Mouse (Mus musculus) embryo, embryonic 11 days (tissue): ENCODE results near the gene Mgat4b.
A peak's percentile ranks its signal among the peaks of the same experiment; 100 is the strongest.

Experiments used
- DNase-seq: peaks from one replicate; pipeline ENCODE4 v3.0.0-alpha.2; 2015

Mgat4b gene

GRCm38 (mm10) chr11:50201590-50201989, 9.1 kb upstream of the Mgat4b start:
- no peak for DNase-seq

- DNase-seq: no peak
These were observed 7.3 kb upstream of the Mgat4b start for GRCm38 (mm10) chr11:50203302-50203827.

- no peak for DNase-seq
These were observed 5.3 kb upstream of the Mgat4b start for GRCm38 (mm10) chr11:50205434-50205833.

- DNase-seq: no peak
These were observed 4.7 kb upstream of the Mgat4b start for GRCm38 (mm10) chr11:50206037-50206436.

- DNase-seq: no peak
These were observed 3.3 kb upstream of the Mgat4b start for GRCm38 (mm10) chr11:50207344-50207743.

GRCm38 (mm10) chr11:50208039-50208438, 2.7 kb upstream of the Mgat4b start:
- DNase-seq: no peak

- DNase-seq: peak; percentile 92
These were observed 587 bp upstream of the Mgat4b start for GRCm38 (mm10) chr11:50210101-50210504.

- DNase-seq: no peak
These were observed 801 bp downstream of the Mgat4b start for GRCm38 (mm10) chr11:50211322-50212059.

- no peak for DNase-seq
These were observed 1.5 kb downstream of the Mgat4b start for GRCm38 (mm10) chr11:50212060-50212739.

GRCm38 (mm10) chr11:50212848-50213758, 2.4 kb downstream of the Mgat4b start:
- DNase-seq: no peak

- no peak for DNase-seq
These were observed 3.9 kb downstream of the Mgat4b start for GRCm38 (mm10) chr11:50214631-50215030.

- no peak for DNase-seq
These were observed 4.9 kb downstream of the Mgat4b start for GRCm38 (mm10) chr11:50215633-50216032.

- DNase-seq: no peak
These were observed 6.2 kb downstream of the Mgat4b start for GRCm38 (mm10) chr11:50216724-50217366.

GRCm38 (mm10) chr11:50217811-50218210, 7.1 kb downstream of the Mgat4b start:
- no peak for DNase-seq

GRCm38 (mm10) chr11:50219833-50220232, 9.1 kb downstream of the Mgat4b start:
- DNase-seq: no peak

GRCm38 (mm10) chr11:50222559-50223276, 12.0 kb downstream of the Mgat4b start:
- DNase-seq: no peak

GRCm38 (mm10) chr11:50223783-50224662, 13.3 kb downstream of the Mgat4b start:
- peak; percentile 56 for DNase-seq

GRCm38 (mm10) chr11:50224671-50225530, 14.2 kb downstream of the Mgat4b start:
- peak; percentile 91 for DNase-seq

GRCm38 (mm10) chr11:50225611-50226378, 15.1 kb downstream of the Mgat4b start:
- DNase-seq: peak; percentile 57
